Mouse (Mus musculus) effector memory CD4-positive, alpha-beta T cell, adult 5 months (primary cell): ENCODE results near the gene Sh2d1b2. TPM values are rescaled to one million over a fixed set of nuclear protein-coding genes. Genes with fewer than 3 reads are reported as not detected.

Source experiments
- polyA plus RNA-seq: library from polyadenylated mRNA; unstranded; fragments of 100-300 nt; shearing (Covaris generic); gene quantifications from one replicate; pipeline ENCODE4 v1.2.1, GENCODE M21; 2017

The Sh2d1b2 gene
- not detected for polyA plus RNA-seq

GRCm38 (mm10) chr1:170232688-170233087 is at the start of gene Sh2d1b2:
TSS of gene Sh2d1b2 (plus strand) at chr1:170232749.

GRCm38 (mm10) chr1:170214757-170215522 is 17.6 kb upstream of the Sh2d1b2 start, which contains the start of gene Uhmk1:
TSS of gene Uhmk1 (minus strand) at chr1:170215397.

GRCm38 (mm10) chr1:170277016-170277415 is 44.5 kb downstream of the Sh2d1b2 start, which contains the start of gene Sh2d1b1:
TSS of gene Sh2d1b1 (plus strand) at chr1:170277320.

Other genes starting within 250 kb of the Sh2d1b2 start
- 0.09 TPM for gene Ddr2, start 122.0 kb upstream of the Sh2d1b2 start, polyA plus RNA-seq
- 58.7 TPM for gene Uap1, start 57.8 kb upstream of the Sh2d1b2 start, polyA plus RNA-seq
- 43.4 TPM for gene Uhmk1, start 17.4 kb upstream of the Sh2d1b2 start, polyA plus RNA-seq
- gene Sh2d1b1, start 44.6 kb downstream of the Sh2d1b2 start, polyA plus RNA-seq: not detected
- not detected for gene Gm7694, start 73.6 kb downstream of the Sh2d1b2 start, polyA plus RNA-seq
- not detected for gene Spata46, start 76.1 kb downstream of the Sh2d1b2 start, polyA plus RNA-seq